Mouse (Mus musculus) neutrophil, adult 65 days (primary cell): ENCODE results near the gene F3. TPM values are rescaled to one million over a fixed set of nuclear protein-coding genes. Genes with fewer than 3 reads are reported as not detected.

Source experiments
- total RNA-seq: library from RNA; stranded (reverse); gene quantifications from 2 replicates; pipeline ENCODE4 v1.2.4, GENCODE M21; 2023

F3 gene
- 4.0 and 6.4 TPM in 2 replicates for total RNA-seq

GRCm38 (mm10) chr3:121722971-121723844 is at the start of gene F3:
TSS of gene F3 (plus strand) at chr3:121723537.

Other genes starting within 250 kb of the F3 start
- gene Slc44a3, start 191.1 kb upstream of the F3 start, total RNA-seq = 0.14 TPM in 1 of 2 replicates, not detected in the other
- gene 4930432M17Rik, start 52.8 kb upstream of the F3 start, total RNA-seq = not detected in 2 replicates
- 7.4 and 9.6 TPM in 2 replicates for gene Abcd3, start 91.8 kb downstream of the F3 start, total RNA-seq
- 0.14 and 0.41 TPM in 2 replicates for gene Arhgap29, start 229.0 kb downstream of the F3 start, total RNA-seq